Mouse (Mus musculus) heart, postnatal 0 days (tissue): ENCODE results near the gene Tsen54. TPM values are rescaled to one million over a fixed set of nuclear protein-coding genes. Genes with fewer than 3 reads are reported as not detected.

Experiments used
- ATAC-seq: fragments of 200-750 bp; cut with Nextera tagmentation; 2 replicates; pipeline ENCODE4 v1.8.0; 2017; ENCODE audit warnings: low read depth, moderate number of reproducible peaks, moderate library complexity; ENCODE audit not compliant: insufficient read depth
- DNase-seq: peaks from one replicate; pipeline ENCODE4 v3.0.0-alpha.2; 2016; ENCODE audit warnings: low spot score
- H3K27ac ChIP-seq: fragments of 300-500 bp; sonication (generic); 2 replicates; pipeline ENCODE4 v1.5.1; 2014; ENCODE audit warnings: low read depth, mild to moderate bottlenecking
- H3K27me3 ChIP-seq: fragments of 300-500 bp; sonication (generic); 2 replicates; pipeline ENCODE4 v1.6.1; 2014; ENCODE audit warnings: low read length, mixed read lengths; ENCODE audit not compliant: control insufficient read depth, insufficient read depth
- H3K36me3 ChIP-seq: fragments of 300-500 bp; sonication (generic); replicated peaks from 2 replicates; pipeline ENCODE4 v1.6.1; 2014; ENCODE audit warnings: low read length, mixed read lengths; ENCODE audit not compliant: control insufficient read depth, insufficient read depth
- H3K4me1 ChIP-seq: fragments of 300-500 bp; sonication (generic); 2 replicates; pipeline ENCODE4 v1.6.1; 2014; ENCODE audit warnings: antibody characterized with exemption; ENCODE audit not compliant: control insufficient read depth, insufficient read depth
- H3K4me2 ChIP-seq: fragments of 300-500 bp; sonication (generic); 2 replicates; pipeline ENCODE4 v1.6.1; 2014; ENCODE audit warnings: low read depth, mild to moderate bottlenecking, low read length, moderate library complexity
- H3K4me3 ChIP-seq: fragments of 300-500 bp; sonication (generic); 2 replicates; pipeline ENCODE4 v1.5.1; 2014; ENCODE audit warnings: low read depth, low read length
- H3K9ac ChIP-seq: fragments of 300-500 bp; sonication (generic); replicated peaks from 2 replicates; pipeline ENCODE4 v1.6.1; 2014; ENCODE audit warnings: low read depth, low read length, mixed read lengths
- H3K9me3 ChIP-seq: fragments of 300-500 bp; sonication (generic); replicated peaks from 2 replicates; pipeline ENCODE4 v1.6.1; 2016; ENCODE audit warnings: low read length; ENCODE audit not compliant: control insufficient read depth
- CTCF ChIP-seq: IDR thresholded peaks from 2 replicates; pipeline ENCODE4 v1.5.1; 2016; ENCODE audit warnings: antibody characterized with exemption, control low read depth, low read depth
- EP300 ChIP-seq: IDR thresholded peaks from 2 replicates; pipeline ENCODE4 v1.6.1; 2016; ENCODE audit warnings: antibody characterized with exemption, low read depth
- WGBS: fragments of 180-500 bp; shearing (Covaris S2); extraction: QIAGEN DNeasy Blood & Tissue Kit; methylation state at CpG from one replicate; pipeline ENCODE4 v1.1.7; 2014; 5-methylcytosine and 5-hydroxymethylcytosine counted together
- microRNA-seq: library from miRNA; unstranded; fragments of <30 nt; microRNA quantifications from one replicate; pipeline ENCODE4, GENCODE M21; 2016
- polyA plus RNA-seq: library from polyadenylated mRNA; unstranded; fragments of >200 nt; fragmentation: Nextera tagmentation; extraction: Ambion mirVana; gene quantifications from 2 replicates; pipeline ENCODE4 v1.2.1, GENCODE M21; 2015
- total RNA-seq: library from RNA; depleted of rRNA; stranded (reverse); fragments of >200 nt; gene quantifications from 2 replicates; pipeline ENCODE4 v1.2.3, GENCODE M21; 2014; ENCODE audit warnings: low replicate concordance; rRNA removed

Tsen54 gene
- total and polyA plus RNA-seq, 2 experiments from 2014 or later, result 17.7 to 35.5 TPM

DNA sequence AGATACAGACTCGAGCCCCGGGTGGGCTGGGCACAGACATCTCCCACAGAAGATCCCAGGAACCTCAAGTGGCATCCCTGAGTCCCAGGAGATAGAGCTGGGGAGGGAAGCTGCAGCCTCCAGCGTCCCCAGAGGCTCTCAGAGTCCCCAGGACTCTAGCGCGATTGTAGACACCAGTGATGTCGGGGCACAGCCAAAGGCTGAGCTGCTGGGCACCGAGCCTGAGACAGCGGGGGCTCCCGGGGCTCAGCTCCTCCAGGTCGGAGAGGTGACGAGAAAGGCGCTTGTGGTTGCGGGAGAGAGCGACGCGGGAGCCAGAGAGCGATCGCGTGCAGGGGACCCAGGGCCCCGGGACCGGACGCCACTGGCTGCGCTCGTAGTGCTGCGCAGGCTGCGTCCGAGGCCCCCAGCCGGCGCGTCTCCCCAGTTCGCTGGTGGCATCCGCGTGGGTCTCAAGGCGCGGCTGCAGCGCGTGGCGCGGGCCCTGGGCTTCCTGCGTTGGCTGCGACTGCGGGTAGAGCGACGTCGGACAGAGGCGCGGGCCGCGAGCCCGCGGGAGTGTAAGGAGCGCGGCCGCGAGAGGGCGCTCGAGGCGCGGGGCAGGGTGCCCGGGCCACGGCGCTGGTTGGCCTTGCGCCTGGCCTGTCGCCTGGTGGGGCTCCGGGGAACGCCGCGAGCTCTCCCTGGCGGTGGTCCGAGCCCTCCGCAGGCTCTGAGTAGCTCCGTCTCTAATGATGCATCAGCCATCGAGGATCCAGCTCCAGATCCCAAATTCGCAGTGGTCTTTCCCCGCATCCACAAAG lies 44.8 kb downstream of the Tsen54 start:
- WGBS, result 3% methylated on average over 56 of the region's 75 CpGs
- Histone ChIP-seq H3K4me1 (peaks cover 5% of the 10 kb centered on the region), H3K27me3 (peaks cover 31% of the 10 kb centered on the region)

DNA sequence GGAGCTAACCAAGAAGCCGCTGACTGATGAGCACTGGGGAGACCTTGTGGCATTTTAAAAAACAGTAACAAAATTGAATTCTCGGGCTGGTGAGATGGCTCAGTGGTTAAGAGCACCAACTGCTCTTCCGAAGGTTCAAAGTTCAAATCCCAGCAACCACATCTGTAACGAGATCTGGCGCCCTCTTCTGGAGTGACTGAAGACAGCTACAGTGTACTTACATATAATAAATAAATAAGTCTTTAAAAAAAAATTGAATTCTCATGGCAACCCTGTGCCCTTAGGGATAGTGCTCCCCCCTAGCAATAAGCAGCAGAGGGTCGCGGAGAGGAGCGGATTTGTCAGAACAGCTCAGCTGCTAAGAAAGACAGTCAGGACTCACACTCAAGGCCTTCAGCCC lies 49.4 kb downstream of the Tsen54 start:
- H3K4me3 ChIP-seq, result no peak overlapping the region
- H3K27ac ChIP-seq, result no peak overlapping the region
- ATAC-seq (no peak), DNase-seq (no peak)
- no peaks in the 10 kb centered on the region for H3K9me3 ChIP-seq
- peaks cover 16% of the 10 kb centered on the region for H3K27me3 ChIP-seq
- WGBS, result 79% methylated on average over 8 of the region's 8 CpGs
- H3K9ac ChIP-seq, result no peak overlapping the region
- TF ChIP-seq EP300, result no peak
- H3K4me1 ChIP-seq, result no peaks in the 10 kb centered on the region; the same call in 1 of the 2 replicates
- H3K4me2 ChIP-seq, result no peak overlapping the region
- H3K36me3 ChIP-seq, result no peaks in the 10 kb centered on the region

More for the DNA sequence above, 44.8 kb downstream of the Tsen54 start:
- peak overlapping the region; percentile 5; the same call in 1 of the 2 replicates for H3K9ac ChIP-seq
- no peak overlapping the region for H3K27ac ChIP-seq
- H3K4me3 ChIP-seq, result peak overlapping the region; percentile 42
- peak overlapping the region; percentile 68 for H3K4me2 ChIP-seq
- ATAC-seq (peak; percentile 94), DNase-seq (peak; percentile 85)
- no peak for TF ChIP-seq EP300
- peak; percentile 75 for TF ChIP-seq CTCF
- 0 out of 2 replicates have a peak, but pooled peaks cover 9% of the 10 kb centered on the region for H3K36me3 ChIP-seq
- H3K9me3 ChIP-seq, result no peaks in the 10 kb centered on the region

DNA sequence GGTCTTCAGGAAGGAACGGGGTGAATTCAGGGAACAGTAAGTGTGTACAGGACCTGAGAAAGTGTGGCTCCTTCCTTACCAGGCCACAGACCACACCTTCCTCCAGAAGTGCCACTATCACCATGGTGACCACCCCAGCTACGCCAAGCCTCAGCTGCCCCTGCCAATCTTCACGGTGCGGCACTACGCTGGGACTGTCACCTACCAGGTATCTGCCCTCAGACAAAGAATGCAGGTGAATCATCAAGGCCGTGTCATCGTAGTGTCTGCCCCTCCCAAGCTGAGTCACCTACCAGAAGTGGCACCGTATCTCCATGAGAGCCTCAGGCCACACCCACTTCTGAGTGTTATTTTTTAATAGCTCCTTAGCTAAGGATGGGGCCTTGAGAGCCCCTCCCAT lies 54.9 kb downstream of the Tsen54 start:
- H3K27me3 ChIP-seq, result no peaks in the 10 kb centered on the region
- ATAC-seq, result no peak; the same call in 1 of the 2 replicates
- 0 out of 2 replicates have a peak, but pooled peaks cover 6% of the 10 kb centered on the region for H3K4me1 ChIP-seq
- DNase-seq, result peak; percentile 38
- 59% methylated on average over 8 of the region's 8 CpGs for WGBS
- no peaks in the 10 kb centered on the region for H3K9me3 ChIP-seq
- no peaks in the 10 kb centered on the region for H3K36me3 ChIP-seq
- TF ChIP-seq EP300 (no peak), CTCF (no peak)
- no peak overlapping the region for H3K27ac ChIP-seq
- no peak overlapping the region for H3K9ac ChIP-seq
- H3K4me2 ChIP-seq, result no peak overlapping the region
- H3K4me3 ChIP-seq, result no peak overlapping the region

DNA sequence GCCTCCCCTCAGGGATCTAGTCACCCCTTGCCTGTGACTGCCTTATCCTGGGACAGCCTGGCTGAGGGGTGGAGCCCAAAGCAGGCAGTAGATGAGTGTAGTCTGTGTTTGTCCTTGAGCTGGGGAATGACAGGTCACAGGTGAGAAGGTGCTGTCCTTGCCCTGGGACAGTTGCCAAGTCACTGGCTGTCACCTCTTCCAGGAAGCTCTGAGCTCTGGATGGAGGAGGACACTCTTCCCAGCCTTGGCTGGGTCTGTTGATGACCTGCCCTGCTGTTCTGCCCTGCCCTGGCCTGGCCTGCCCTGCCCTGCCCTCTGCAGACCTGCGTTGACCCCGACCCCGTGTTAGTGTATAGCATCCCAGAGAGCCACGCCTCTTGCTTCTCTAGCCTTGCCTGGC lies 57.9 kb downstream of the Tsen54 start:
- no peak for DNase-seq
- H3K4me3 ChIP-seq, result no peak overlapping the region
- H3K9me3 ChIP-seq, result no peaks in the 10 kb centered on the region
- H3K27ac ChIP-seq, result no peak overlapping the region
- WGBS, result 64% methylated on average over 4 of the region's 4 CpGs
- no peak overlapping the region for H3K4me2 ChIP-seq
- H3K36me3 ChIP-seq, result no peaks in the 10 kb centered on the region
- 0 out of 2 replicates have a peak, but pooled peaks cover 6% of the 10 kb centered on the region for H3K4me1 ChIP-seq
- TF ChIP-seq CTCF (no peak), EP300 (no peak)
- no peak for ATAC-seq
- no peaks in the 10 kb centered on the region for H3K27me3 ChIP-seq
- no peak overlapping the region for H3K9ac ChIP-seq

Small RNA genes lying within 50 kb of the gene (microRNA-seq; reads per million reads assigned to microRNA genes)
- 1.2 reads per million for gene Mir5621

Other genes starting within 250 kb of the Tsen54 start
- gene Mrps7, start 210.8 kb upstream of the Tsen54 start, total RNA-seq, result 53.1 and 56.7 TPM in 2 replicates
- 85.1 and 86.4 TPM in 2 replicates for gene Mrps7, start 210.8 kb upstream of the Tsen54 start, polyA plus RNA-seq
- gene Gga3, start 210.7 kb upstream of the Tsen54 start, total RNA-seq, result 11.8 and 24.0 TPM in 2 replicates
- 7.0 and 7.2 TPM in 2 replicates for gene Gga3, start 210.7 kb upstream of the Tsen54 start, polyA plus RNA-seq
- 31.5 and 38.4 TPM in 2 replicates for gene Mif4gd, start 201.8 kb upstream of the Tsen54 start, total RNA-seq
- gene Mif4gd, start 201.8 kb upstream of the Tsen54 start, polyA plus RNA-seq, result 34.1 and 34.5 TPM in 2 replicates
- 25.0 and 35.1 TPM in 2 replicates for gene Slc25a19, start 186.4 kb upstream of the Tsen54 start, total RNA-seq
- gene Slc25a19, start 186.4 kb upstream of the Tsen54 start, polyA plus RNA-seq, result 35.0 and 41.0 TPM in 2 replicates
- gene Grb2, start 106.1 kb upstream of the Tsen54 start, total RNA-seq, result 48.6 and 126 TPM in 2 replicates
- gene Grb2, start 106.1 kb upstream of the Tsen54 start, polyA plus RNA-seq, result 96.9 and 116 TPM in 2 replicates
- 56.9 and 65.0 TPM in 2 replicates for gene Tmem94, start 49.3 kb upstream of the Tsen54 start, total RNA-seq
- 32.5 and 34.0 TPM in 2 replicates for gene Tmem94, start 49.3 kb upstream of the Tsen54 start, polyA plus RNA-seq
- 62.1 and 107 TPM in 2 replicates for gene Caskin2, start 1.1 kb upstream of the Tsen54 start, total RNA-seq
- 12.6 and 14.2 TPM in 2 replicates for gene Caskin2, start 1.1 kb upstream of the Tsen54 start, polyA plus RNA-seq
- 49.8 and 85.5 TPM in 2 replicates for gene Llgl2, start 9.3 kb downstream of the Tsen54 start, total RNA-seq
- 12.7 and 14.1 TPM in 2 replicates for gene Llgl2, start 9.3 kb downstream of the Tsen54 start, polyA plus RNA-seq
- not detected in 2 replicates for gene Myo15b, start 43.7 kb downstream of the Tsen54 start, total RNA-seq
- gene Myo15b, start 43.7 kb downstream of the Tsen54 start, polyA plus RNA-seq, result 0.04 and 0.11 TPM in 2 replicates
- 57.5 and 83.0 TPM in 2 replicates for gene Smim5, start 85.2 kb downstream of the Tsen54 start, total RNA-seq
- 79.3 and 93.3 TPM in 2 replicates for gene Smim5, start 85.2 kb downstream of the Tsen54 start, polyA plus RNA-seq
- not detected in 2 replicates for gene Smim6, start 97.3 kb downstream of the Tsen54 start, total RNA-seq
- gene Smim6, start 97.3 kb downstream of the Tsen54 start, polyA plus RNA-seq, result 0.98 and 1.6 TPM in 2 replicates
- 11.7 and 17.9 TPM in 2 replicates for gene Sap30bp, start 118.6 kb downstream of the Tsen54 start, total RNA-seq
- gene Sap30bp, start 118.6 kb downstream of the Tsen54 start, polyA plus RNA-seq, result 19.0 and 19.6 TPM in 2 replicates
- 5.4 and 5.8 TPM in 2 replicates for gene Recql5, start 118.8 kb downstream of the Tsen54 start, total RNA-seq
- 6.2 and 6.3 TPM in 2 replicates for gene Recql5, start 118.8 kb downstream of the Tsen54 start, polyA plus RNA-seq
- 1.1 and 1.5 TPM in 2 replicates for gene Itgb4, start 160.0 kb downstream of the Tsen54 start, total RNA-seq
- 0.85 and 1.1 TPM in 2 replicates for gene Itgb4, start 160.0 kb downstream of the Tsen54 start, polyA plus RNA-seq
- gene Galk1, start 198.0 kb downstream of the Tsen54 start, total RNA-seq, result 90.4 and 98.3 TPM in 2 replicates
- gene Galk1, start 198.0 kb downstream of the Tsen54 start, polyA plus RNA-seq, result 86.3 and 88.4 TPM in 2 replicates
- gene H3f3b, start 213.2 kb downstream of the Tsen54 start, total RNA-seq, result 365 and 410 TPM in 2 replicates
- 518 and 561 TPM in 2 replicates for gene H3f3b, start 213.2 kb downstream of the Tsen54 start, polyA plus RNA-seq
- gene Unk, start 215.6 kb downstream of the Tsen54 start, total RNA-seq, result 23.1 and 26.1 TPM in 2 replicates
- gene Unk, start 215.6 kb downstream of the Tsen54 start, polyA plus RNA-seq, result 8.4 and 9.5 TPM in 2 replicates